Mouse (Mus musculus) retina, adult 2 months (tissue): ENCODE results near the gene Mbtd1.

ENCODE experiments used
- DNase-seq: peaks from one replicate; pipeline ENCODE4 v3.0.0-alpha.2; 2012; ENCODE audit warnings: low read depth, low spot score

The Mbtd1 gene

GRCm38 (mm10) chr11:93948887-93949567 is 63.4 kb downstream of the Mbtd1 start:
- DNase-seq = no peak

- DNase-seq = no peak
These were observed 64.4 kb downstream of the Mbtd1 start for GRCm38 (mm10) chr11:93950045-93950444.

DNA sequence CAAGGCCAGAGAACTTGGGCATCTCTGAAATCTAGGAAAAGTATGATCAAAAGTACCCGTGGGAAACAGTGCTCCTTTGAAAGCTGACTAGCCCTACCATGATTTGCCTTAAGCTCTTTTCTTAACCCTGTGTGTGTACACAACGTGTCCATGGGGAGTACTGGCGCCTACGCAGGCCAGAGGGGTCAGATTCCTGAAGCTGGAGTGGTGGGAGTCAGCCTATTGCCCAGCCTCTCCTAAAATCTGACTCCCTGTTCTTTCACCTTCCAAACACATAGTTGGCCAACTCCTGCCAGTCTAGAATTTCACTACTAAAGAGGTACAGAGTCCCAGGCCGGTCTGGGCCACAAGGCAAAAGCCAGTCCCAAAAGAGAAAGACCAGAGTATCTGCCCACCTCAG is 66.7 kb downstream of the Mbtd1 start:
- no peak for DNase-seq

GRCm38 (mm10) chr11:93954738-93955255 is 69.1 kb downstream of the Mbtd1 start:
- DNase-seq = no peak

GRCm38 (mm10) chr11:93955256-93956150 is 69.9 kb downstream of the Mbtd1 start:
- no peak for DNase-seq

DNA sequence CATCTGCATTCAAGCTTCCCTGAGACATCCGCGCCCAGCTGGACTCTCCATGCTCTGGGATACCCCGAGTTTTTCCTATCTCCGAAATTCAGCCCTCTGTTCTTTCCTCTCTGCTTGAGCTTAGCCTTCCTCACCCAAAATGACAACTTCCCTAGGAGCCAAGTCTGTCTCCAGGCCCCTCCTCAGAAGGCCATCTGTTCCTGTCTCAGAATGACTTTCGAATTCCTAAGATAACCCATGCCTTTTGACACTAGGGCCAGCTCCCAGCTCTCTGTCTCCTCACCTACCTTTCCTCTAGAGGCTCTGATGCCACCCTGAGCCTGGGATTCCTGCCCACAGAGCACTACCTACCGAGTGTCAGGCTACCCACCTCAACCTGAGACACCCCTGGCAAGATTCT is 70.5 kb downstream of the Mbtd1 start, which contains the start of gene Nme2:
Gene Nme2, minus strand, starts transcription at position 101 of the 400 bp plus-strand sequence.
- no peak for DNase-seq

GRCm38 (mm10) chr11:93957031-93957555 is 71.4 kb downstream of the Mbtd1 start:
- no peak for DNase-seq

DNA sequence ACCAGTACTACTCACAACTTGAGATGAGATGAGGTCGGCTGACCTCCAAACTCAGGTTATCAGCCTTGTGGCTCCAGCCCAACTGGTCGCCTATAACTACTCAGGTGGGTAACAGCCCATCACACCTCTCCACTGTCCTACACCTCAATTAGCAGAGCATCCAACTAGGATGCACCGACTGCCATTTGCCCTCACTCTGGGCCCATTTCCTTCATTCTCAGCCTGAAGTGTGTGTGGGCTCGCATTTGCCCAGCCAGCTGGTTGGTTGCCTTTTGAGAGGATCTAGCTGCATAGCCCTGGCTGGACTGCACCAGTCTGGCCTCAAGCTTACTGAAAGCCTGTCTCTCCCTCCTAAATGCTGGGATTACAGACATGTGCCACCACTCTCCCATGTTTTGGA is 72.1 kb downstream of the Mbtd1 start:
- DNase-seq = no peak

GRCm38 (mm10) chr11:93961482-93961881 is 75.8 kb downstream of the Mbtd1 start:
- DNase-seq = no peak

- DNase-seq = no peak
These were observed 77.4 kb downstream of the Mbtd1 start for GRCm38 (mm10) chr11:93963013-93963412.

DNA sequence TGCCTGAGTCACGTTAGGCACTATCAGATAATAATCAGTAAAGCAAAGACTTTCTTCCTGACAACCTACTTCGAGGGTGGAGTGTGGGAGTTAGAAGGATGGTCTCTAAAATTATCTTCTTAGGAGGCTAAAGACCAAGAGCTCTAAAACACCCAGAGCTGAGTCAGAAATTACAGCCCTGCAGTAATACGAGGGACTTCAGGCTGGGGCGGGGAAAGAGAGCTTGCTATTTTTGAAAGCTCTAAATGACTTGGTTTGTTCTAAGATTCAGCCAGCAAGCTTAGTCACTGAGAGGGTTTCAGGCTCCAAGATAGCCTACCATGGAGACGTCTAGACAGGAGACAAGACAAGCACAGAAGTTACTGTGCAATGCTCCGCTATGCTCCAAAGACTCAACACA is 79.7 kb downstream of the Mbtd1 start:
- DNase-seq = no peak

DNA sequence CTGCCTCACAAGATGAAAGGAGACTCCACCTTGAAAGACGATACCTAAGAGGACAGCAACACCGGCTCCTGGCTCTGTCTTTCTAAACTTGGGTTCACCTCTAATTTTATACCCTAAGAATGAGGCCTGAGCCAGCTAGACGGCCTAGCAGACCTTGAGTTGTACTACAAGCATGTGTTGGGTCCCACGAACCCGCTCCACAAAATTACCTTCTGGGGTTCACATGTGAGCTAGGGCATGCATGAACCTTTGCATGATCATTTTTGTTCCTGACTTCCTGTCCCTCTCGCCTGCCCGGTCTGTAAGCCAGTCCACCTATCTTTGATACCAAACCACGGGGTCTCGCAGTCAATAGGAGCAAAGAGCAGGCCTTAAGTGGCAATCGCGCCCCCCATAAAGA is 81.7 kb downstream of the Mbtd1 start:
- no peak for DNase-seq

- DNase-seq = peak; percentile 99
These were observed 82.6 kb downstream of the Mbtd1 start, which contains the start of the genes Gm20390 and Nme1 for GRCm38 (mm10) chr11:93968005-93968847. Gene Gm20390, minus strand, starts transcription at chr11:93968293. Gene Nme1, minus strand, starts transcription at chr11:93968521.

DNA sequence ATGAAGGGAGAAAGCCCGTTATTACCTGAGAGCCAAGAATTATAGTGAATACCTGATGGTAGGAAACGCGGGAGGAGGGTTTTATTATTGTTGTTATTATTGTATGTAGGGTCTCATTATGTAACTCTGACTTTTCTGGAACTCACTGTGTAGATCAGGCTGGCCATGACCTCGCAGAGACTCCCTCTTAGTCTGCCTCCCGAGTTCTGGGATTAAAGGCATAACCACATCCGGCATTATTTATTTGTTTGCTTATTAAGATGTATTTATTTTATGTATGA is 83.1 kb downstream of the Mbtd1 start:
- DNase-seq = no peak

GRCm38 (mm10) chr11:93969171-93969570 is 83.5 kb downstream of the Mbtd1 start:
- no peak for DNase-seq

GRCm38 (mm10) chr11:93969799-93970198 is 84.1 kb downstream of the Mbtd1 start:
- no peak for DNase-seq

GRCm38 (mm10) chr11:93972951-93973350 is 87.3 kb downstream of the Mbtd1 start:
- no peak for DNase-seq

GRCm38 (mm10) chr11:93979502-93980049 is 93.9 kb downstream of the Mbtd1 start:
- DNase-seq = no peak

DNA sequence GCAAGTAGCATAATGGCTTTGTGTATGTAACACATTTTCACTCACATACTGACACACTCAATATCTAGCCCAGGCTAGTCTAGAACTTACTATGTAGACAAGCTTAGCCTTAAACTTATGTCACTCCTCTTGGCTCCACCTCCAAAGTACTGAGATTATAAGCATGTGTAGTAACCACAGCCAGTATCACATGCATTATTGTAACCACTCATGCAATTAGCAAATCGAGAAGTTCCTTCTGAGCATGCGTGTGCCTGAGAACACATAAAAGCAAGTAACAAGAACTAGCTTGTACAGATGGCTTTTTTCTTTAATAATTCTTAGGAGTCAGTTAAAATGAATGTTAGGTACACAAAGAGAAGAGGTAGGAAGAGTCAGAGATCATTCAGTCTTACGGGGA is 99.0 kb downstream of the Mbtd1 start:
- DNase-seq = no peak

GRCm38 (mm10) chr11:93985265-93985664 is 99.6 kb downstream of the Mbtd1 start:
- DNase-seq = no peak

DNA sequence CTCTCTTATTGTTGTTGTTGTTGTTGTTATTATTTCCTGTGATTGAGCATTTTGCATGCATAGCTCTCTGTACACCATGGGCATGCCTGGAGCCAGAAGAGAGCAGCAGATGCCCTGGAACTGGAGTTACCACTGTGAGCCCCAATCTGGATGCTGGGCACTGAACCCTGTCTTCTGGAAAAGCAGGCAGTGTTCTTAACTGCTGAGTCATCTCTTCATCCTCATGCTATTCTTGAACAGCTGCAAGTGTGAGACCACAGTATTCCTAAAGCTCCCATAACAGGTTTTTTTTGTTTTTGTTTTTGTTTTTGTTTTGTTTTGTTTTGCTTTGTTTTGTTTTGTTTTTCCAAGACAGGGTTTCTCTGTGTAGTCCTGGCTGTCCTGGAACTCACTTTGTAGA is 100.6 kb downstream of the Mbtd1 start:
- DNase-seq = no peak
